Mouse (Mus musculus) c-Kit-negative CD71-positive TER-119-positive erythroid progenitor cells, embryonic 14.5 days (primary cell): Measurements from ENCODE around the gene Erc1.

Experiments used
- DNase-seq: peaks from one replicate; pipeline ENCODE4 v3.0.0-alpha.2; 2013; ENCODE audit warnings: low read depth, low spot score

Gene Erc1

DNA sequence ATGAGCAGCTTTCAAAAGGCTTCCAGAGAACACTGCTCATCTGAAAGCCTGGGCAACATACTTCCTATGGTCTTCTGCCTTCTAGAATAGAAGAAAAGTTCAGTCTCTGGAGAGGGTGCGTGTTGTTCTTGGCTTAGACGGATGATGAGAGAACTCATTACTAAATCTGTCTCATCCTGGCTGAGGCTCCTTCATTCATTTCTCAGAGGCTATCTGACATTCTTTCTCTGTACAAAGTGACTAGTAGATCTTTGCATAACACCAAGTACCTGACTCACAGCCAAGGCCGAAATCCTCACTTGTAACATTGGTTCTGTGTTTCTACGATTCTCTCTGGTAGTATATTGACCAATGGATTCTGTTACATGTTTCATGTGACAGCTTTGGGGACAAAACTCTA, 252.5 kb downstream of the Erc1 start:
- no peak for DNase-seq

DNA sequence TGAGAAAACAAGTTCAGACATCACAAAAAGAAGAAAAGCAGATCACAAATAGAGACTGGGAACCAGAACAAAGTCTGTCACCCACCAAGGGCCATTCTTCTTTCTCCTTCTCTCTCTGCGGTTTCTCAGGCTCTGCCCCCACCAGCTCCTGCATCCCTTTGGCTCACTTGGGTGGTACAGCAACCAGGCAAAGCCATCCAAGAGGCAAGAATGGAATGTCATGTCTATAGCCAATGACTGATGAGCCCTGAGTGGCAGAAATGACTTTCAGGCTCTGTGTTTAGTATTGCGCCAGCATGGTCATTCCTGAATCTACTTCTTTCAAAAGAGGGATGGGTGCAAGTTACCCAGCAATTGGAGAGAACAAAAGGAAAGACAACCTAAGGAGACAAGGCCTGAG, 257.1 kb downstream of the Erc1 start:
- no peak for DNase-seq

GRCm38 (mm10) chr6:119587897-119588296, 260.1 kb downstream of the Erc1 start:
- DNase-seq: no peak

GRCm38 (mm10) chr6:119587454-119587853, 260.5 kb downstream of the Erc1 start:
- no peak for DNase-seq

DNA sequence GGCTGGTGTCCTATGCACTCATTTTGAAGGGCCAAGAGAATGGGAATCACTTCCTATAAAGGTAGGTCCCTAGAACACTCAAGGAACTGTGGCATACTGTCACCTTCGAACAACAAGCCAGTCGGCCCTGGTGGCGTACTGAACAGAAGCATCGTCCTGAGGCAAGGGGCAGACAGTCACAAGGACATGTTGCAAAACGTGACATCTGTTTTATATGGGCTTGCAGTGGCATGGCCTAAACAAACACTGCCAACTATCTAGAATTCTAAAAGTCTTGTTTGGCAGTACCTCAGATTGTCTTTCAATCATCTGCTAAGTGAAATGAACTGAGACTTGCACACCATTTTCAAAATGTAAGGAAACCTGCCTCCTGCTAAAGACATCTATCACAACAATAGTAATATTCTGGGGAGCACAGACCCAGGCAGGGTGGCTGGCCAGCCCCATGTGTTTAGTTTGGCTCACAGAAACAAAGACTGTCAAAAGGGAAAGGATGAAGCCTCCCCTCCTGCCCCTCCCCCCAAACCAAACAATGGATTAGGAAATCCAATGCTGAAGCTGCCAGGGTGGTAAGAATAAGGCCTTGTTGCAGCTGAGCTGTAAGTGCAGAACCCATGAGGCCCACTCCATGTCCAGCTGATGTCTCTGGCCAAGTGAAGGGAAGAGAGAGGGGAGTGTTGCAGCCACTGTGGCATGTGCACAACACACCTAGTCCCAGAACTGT, 262.2 kb downstream of the Erc1 start:
- DNase-seq: no peak

- DNase-seq: no peak
Measured at GRCm38 (mm10) chr6:119584061-119584460, 263.9 kb downstream of the Erc1 start.

GRCm38 (mm10) chr6:119583165-119583564, 264.8 kb downstream of the Erc1 start:
- no peak for DNase-seq

- DNase-seq: no peak
Measured at GRCm38 (mm10) chr6:119576706-119577105, 271.3 kb downstream of the Erc1 start.

- DNase-seq: no peak
Measured at GRCm38 (mm10) chr6:119575331-119575730, 272.6 kb downstream of the Erc1 start.

GRCm38 (mm10) chr6:119572296-119572695, 275.7 kb downstream of the Erc1 start:
- no peak for DNase-seq

DNA sequence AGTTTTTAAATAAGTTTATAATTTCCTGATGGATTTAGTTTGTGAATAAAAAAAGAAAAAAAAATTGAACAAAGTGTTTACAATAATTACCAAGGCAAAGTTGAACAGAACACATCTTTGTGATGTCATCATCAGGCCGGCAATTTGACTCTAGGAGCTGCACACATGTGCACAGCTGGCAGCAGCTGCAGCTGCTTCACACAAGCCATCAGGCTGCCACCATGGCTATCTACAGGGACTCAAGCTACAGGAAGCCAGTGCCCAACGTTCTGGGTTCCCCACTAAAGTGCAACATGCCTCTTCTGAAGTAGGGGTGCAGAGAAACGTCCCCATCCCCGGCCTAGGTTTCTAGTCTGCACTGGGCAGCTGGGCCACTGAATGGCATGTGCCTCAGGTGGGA, 277.2 kb downstream of the Erc1 start:
- no peak for DNase-seq

- no peak for DNase-seq
Measured at GRCm38 (mm10) chr6:119568339-119568738, 279.6 kb downstream of the Erc1 start.

DNA sequence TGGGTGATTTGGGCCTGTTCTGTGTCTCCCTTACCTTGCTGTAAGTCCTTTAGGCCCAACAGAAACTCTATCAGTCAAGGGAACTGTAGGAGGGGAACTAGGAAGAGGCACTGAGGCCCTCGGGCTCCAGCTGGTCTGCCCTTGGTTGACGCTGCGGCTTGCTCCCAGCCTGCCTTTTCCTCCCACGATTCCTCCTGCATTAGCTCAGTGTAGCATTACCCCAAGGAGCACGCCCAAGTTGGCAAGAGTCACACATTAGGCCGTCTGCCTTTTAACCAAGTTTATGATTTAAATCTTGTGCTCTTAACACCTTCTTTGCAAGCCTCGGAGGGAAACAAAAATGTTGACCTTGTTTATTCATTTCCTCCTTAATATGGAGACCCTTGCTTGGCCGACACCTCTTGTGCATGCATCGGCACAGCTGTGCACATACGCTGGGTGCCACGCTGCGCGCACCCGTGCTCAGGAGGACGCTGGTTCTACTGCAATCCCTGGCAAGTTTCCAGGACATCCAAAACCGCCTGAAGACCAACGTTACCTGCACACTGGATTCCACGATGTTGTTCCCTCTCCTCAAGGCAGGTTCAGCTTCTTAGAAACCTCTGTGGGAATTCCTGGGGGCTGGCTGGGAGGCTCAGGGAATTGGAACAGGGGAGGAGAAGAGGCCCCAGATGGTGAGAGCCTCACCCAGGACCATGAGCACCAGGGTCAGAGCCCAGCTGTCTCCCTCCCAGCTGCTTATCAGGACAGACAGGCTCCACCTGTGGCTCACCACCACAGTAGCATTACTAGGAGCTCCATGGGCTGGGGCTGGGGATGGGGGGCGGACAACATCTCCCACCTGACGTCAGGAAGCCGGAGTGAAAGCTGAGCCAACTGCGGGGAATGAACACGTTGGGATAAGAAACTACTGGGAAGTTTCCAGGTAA, 282.3 kb downstream of the Erc1 start:
- DNase-seq: no peak

DNA sequence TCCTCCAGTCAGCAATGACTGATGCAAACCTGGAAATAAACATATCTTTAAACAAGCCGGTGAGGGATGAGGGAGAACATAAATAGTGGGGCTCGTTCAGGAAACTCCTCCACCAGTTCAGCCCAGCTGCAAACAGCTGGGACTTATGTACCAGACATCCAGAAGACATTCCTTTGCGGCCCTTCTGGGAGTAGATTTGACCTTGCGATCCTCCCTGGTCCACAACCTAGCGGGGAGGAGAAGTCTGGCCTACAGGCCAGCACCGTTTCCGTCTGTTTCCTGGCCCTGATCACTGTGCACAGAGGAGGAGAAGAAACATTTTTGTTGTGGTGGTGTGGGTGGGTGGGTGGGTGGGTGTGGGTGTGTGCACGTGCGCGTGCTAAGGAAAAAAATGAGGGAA, 285.4 kb downstream of the Erc1 start:
- no peak for DNase-seq

- DNase-seq: no peak
Measured at GRCm38 (mm10) chr6:119558855-119559254, 289.1 kb downstream of the Erc1 start.

- DNase-seq: no peak
Measured at GRCm38 (mm10) chr6:119554439-119554838, 293.5 kb downstream of the Erc1 start.

- no peak for DNase-seq
Measured at GRCm38 (mm10) chr6:119544518-119544864, 303.5 kb downstream of the Erc1 start.

GRCm38 (mm10) chr6:119543803-119544517, 304.0 kb downstream of the Erc1 start, which contains the start of gene Wnt5b:
Gene Wnt5b (minus strand): TSS chr6:119544347.
- no peak for DNase-seq

GRCm38 (mm10) chr6:119543456-119543802, 304.5 kb downstream of the Erc1 start:
- no peak for DNase-seq

- no peak for DNase-seq
Measured at GRCm38 (mm10) chr6:119535867-119536266, 312.1 kb downstream of the Erc1 start.

- DNase-seq: no peak
Measured at GRCm38 (mm10) chr6:119533170-119533709, 314.7 kb downstream of the Erc1 start.

GRCm38 (mm10) chr6:119529659-119530058, 318.3 kb downstream of the Erc1 start:
- DNase-seq: no peak
